Mouse (Mus musculus): ENCODE data around the gene Ugt1a6b.

DNA sequence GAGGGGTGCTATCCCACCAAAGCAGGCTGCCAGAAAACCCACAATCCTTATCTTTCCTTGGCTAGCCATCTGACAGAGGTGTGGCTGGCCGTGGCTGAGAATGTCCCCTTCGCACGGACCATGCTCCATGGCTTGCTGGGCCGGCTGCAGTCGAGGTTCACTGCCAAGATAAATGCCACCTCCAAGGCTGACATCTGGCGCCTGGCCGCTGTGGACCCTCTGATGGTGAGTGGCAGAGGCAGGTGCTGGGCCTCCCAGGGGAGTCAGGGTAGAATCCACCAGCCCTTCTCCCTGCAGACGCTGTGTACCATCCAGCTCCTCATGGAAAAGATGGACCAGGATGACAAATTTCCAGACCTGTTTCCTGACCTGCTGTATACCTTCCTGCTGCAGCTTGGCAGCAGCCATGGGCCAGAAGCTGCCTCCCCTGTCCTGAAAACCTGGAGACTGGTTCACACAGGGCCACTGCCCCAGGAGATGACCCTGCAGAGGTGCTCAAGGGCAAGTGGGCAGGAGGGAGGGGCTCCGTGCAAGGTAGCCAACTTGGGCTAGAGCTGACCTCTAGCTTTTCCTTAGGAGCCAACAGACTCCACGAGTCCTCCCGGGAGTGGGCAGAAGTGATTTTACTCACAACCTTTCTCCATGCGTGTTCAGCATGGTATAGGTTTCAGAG lies 151.9 kb downstream of the Ugt1a6b start:
- TF ChIP-seq CTCF (conservative IDR thresholded peaks at IDR 0.05; ENCODE audit: insufficient read depth, insufficient read length, low read depth, low read length) (no peak), POLR2A (IDR thresholded peaks at IDR 0.05; ENCODE audit: low read depth, low read length) (no peak)
